Mouse (Mus musculus) small intestine, adult 2 months (tissue): ENCODE results near the gene Pcolce. TPM values are rescaled to one million over a fixed set of nuclear protein-coding genes. Genes with fewer than 3 reads are reported as not detected.

Source experiments
- H3K27ac ChIP-seq: fragments of 200-500 bp; 2 replicates; pipeline ENCODE4 v1.5.1; 2012; ENCODE audit warnings: low read depth, low read length, control low read depth, inconsistent platforms; ENCODE audit not compliant: insufficient read depth
- H3K27me3 ChIP-seq: fragments of 200-500 bp; 2 replicates; pipeline ENCODE4 v1.6.1; 2012; ENCODE audit warnings: mild to moderate bottlenecking, moderate library complexity, low read length, inconsistent platforms; ENCODE audit not compliant: control insufficient read depth, insufficient read depth
- H3K36me3 ChIP-seq: fragments of 200-500 bp; 2 replicates; pipeline ENCODE4 v1.6.1; 2012; ENCODE audit warnings: mild to moderate bottlenecking, low read length, control low read depth, inconsistent platforms; ENCODE audit not compliant: control insufficient read depth, insufficient read depth
- H3K4me1 ChIP-seq: fragments of 200-500 bp; 2 replicates; pipeline ENCODE4 v1.6.1; 2012; ENCODE audit warnings: low read length, inconsistent platforms, mixed read lengths; ENCODE audit not compliant: control insufficient read depth, insufficient read depth, insufficient read length
- H3K4me3 ChIP-seq: fragments of 200-500 bp; 2 replicates; pipeline ENCODE4 v1.5.1; 2012; ENCODE audit warnings: low read depth, mild to moderate bottlenecking, control low read depth, inconsistent platforms, low read length, moderate library complexity
- CTCF ChIP-seq: fragments of 200-500 bp; IDR thresholded peaks from 2 replicates; pipeline ENCODE4 v1.5.1; 2012; ENCODE audit warnings: low read depth, mild to moderate bottlenecking, control low read depth, inconsistent platforms, low read length, moderate library complexity, mixed read lengths; ENCODE audit not compliant: insufficient replicate concordance, insufficient read length; ENCODE audit errors: extremely low read depth
- POLR2A ChIP-seq: fragments of 200-500 bp; IDR thresholded peaks from 2 replicates; pipeline ENCODE4 v1.6.1; 2012; ENCODE audit warnings: low read depth, mild to moderate bottlenecking, control low read depth, inconsistent platforms, low read length, moderate library complexity
- WGBS: fragments of 180-500 bp; shearing (Covaris S2); methylation state at CpG from one replicate; pipeline ENCODE4 v1.1.7; 2018; 5-methylcytosine and 5-hydroxymethylcytosine counted together
- polyA plus RNA-seq: library from polyadenylated mRNA; depleted of rRNA; stranded (reverse); fragments of >200 nt; gene quantifications from 2 replicates; pipeline ENCODE4 v1.2.3, GENCODE M21; 2012

Gene Pcolce
- polyA plus RNA-seq, 1 experiment, result 30.4 TPM

GRCm38 (mm10) chr5:137595921-137596320 lies 17.7 kb downstream of the Pcolce start:
- Histone ChIP-seq H3K27ac (no peak overlapping the region), H3K4me3 (no peak overlapping the region), H3K4me1 (peaks cover 8% of the 10 kb centered on the region), H3K27me3 (no peaks in the 10 kb centered on the region), H3K36me3 (no peaks in the 10 kb centered on the region)
- 84% methylated on average over 7 of the region's 7 CpGs for WGBS
- TF ChIP-seq CTCF (no peak), POLR2A (no peak)

DNA sequence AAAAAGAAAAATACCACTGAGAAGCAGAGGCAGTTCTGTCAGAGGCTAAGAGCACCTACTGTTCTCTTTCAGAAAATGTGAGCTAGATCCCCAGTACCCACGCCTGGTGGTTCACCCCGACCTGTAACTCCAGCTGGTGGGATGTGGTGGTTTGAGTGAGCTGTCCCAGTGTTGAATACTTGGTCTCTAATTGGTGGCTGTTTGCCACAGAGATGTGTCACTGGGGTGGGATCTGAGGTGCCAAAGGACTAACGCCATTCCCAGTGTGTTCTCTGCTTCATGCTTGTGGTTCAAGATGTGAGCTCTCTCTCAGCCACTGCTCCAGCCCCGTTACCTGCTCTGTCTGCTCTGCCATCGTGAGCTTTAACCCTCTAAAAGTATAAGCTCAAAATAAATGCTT lies 23.1 kb downstream of the Pcolce start:
- Histone ChIP-seq H3K27me3 (no peaks in the 10 kb centered on the region), H3K27ac (no peak overlapping the region), H3K36me3 (no peaks in the 10 kb centered on the region), H3K4me1 (no peaks in the 10 kb centered on the region), H3K4me3 (no peak overlapping the region)
- WGBS, result 70% methylated on average over 5 of the region's 5 CpGs
- TF ChIP-seq POLR2A (no peak), CTCF (no peak)

- Histone ChIP-seq H3K4me3 (no peak overlapping the region), H3K27me3 (peaks cover 11% of the 10 kb centered on the region; the same call in 1 of the 2 replicates), H3K36me3 (no peaks in the 10 kb centered on the region), H3K27ac (no peak overlapping the region), H3K4me1 (no peaks in the 10 kb centered on the region)
- TF ChIP-seq POLR2A (no peak), CTCF (peak; percentile 77; the same call in 1 of the 2 replicates)
- WGBS, result 19% methylated on average over 8 of the region's 8 CpGs
Observed at GRCm38 (mm10) chr5:137584976-137585375, 28.6 kb downstream of the Pcolce start.

DNA sequence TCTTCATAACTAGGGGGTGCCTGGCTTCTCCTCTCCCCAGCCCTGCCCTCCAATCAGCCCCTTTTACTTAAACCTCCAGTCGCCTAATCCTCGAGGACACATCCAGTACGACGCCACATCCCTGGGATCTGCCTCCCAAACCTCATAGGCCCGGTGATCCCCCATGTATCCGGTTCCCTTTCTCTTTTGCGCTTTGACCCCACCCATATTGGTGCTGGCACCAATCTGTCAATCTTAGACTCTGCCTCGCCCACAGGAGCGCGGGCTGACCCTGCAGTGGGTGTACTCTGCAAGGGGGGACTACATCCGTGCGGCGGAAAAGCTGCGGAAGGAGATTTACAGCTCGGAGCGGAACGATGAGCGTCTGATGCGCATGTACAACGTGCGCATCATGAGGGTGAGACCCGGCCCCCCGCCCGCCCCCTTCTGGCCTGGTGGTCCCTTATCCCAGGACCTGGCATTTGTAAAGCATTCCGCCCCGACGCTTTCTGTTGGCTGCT lies 29.9 kb downstream of the Pcolce start:
- Histone ChIP-seq H3K27me3 (peaks cover 11% of the 10 kb centered on the region; the same call in 1 of the 2 replicates), H3K27ac (no peak overlapping the region), H3K4me3 (peak overlapping the region; percentile 37), H3K4me1 (no peaks in the 10 kb centered on the region), H3K36me3 (no peaks in the 10 kb centered on the region)
- TF ChIP-seq CTCF, result no peak
- no peak for TF ChIP-seq POLR2A
- WGBS, result 17% methylated on average over 27 of the region's 27 CpGs

- TF ChIP-seq CTCF, result no peak
- TF ChIP-seq POLR2A, result no peak
- no peaks in the 10 kb centered on the region for H3K4me1 ChIP-seq
- H3K4me3 ChIP-seq, result no peak overlapping the region
- peaks cover 11% of the 10 kb centered on the region; the same call in 1 of the 2 replicates for H3K27me3 ChIP-seq
- no peak overlapping the region for H3K27ac ChIP-seq
- H3K36me3 ChIP-seq, result no peaks in the 10 kb centered on the region
- 45% methylated on average over 8 of the region's 8 CpGs for whole genome bisulfite sequencing
Observed at GRCm38 (mm10) chr5:137582702-137583101, 30.9 kb downstream of the Pcolce start.

- H3K27me3 ChIP-seq, result peaks cover 11% of the 10 kb centered on the region; the same call in 1 of the 2 replicates
- no peaks in the 10 kb centered on the region for H3K4me1 ChIP-seq
- H3K4me3 ChIP-seq, result no peak overlapping the region
- no peak overlapping the region for H3K27ac ChIP-seq
- no peaks in the 10 kb centered on the region for H3K36me3 ChIP-seq
- WGBS, result 70% methylated on average over 6 of the region's 6 CpGs
- TF ChIP-seq POLR2A, result no peak
Observed at GRCm38 (mm10) chr5:137580246-137580645, 33.3 kb downstream of the Pcolce start.

DNA sequence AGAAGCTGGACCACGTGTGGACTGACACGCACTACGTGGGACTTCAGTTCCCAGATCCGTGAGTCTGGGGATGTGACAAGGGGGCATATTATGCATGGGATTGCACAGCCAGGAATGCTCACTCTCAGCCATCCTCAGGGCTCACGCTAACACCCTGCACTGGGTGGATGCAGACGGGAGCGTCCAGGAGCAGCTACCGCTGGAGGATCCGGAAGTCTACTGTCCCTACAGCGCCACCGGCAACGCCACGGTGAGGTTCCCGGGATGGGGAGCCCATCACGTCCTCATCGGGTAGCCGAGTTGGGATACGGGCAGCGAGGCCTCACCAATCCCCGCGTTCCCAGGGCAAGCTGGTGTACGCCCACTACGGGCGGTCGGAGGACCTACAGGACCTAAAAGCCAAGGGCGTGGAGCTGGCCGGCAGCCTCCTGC lies 39.1 kb downstream of the Pcolce start:
- Histone ChIP-seq H3K4me1 (peaks cover 3% of the 10 kb centered on the region), H3K27me3 (no peaks in the 10 kb centered on the region), H3K36me3 (no peaks in the 10 kb centered on the region), H3K4me3 (no peak overlapping the region), H3K27ac (no peak overlapping the region)
- TF ChIP-seq POLR2A (no peak), CTCF (no peak)
- WGBS, result 13% methylated on average over 27 of the region's 27 CpGs
